Mouse (Mus musculus) G1E (cell line): ENCODE results near the gene Hibch.

Experiments
- CTCF ChIP-seq: IDR thresholded peaks from 2 replicates; pipeline ENCODE4 v1.5.1; 2012; ENCODE audit warnings: low read depth, low read length, inconsistent platforms, mixed read lengths
- GATA1 ChIP-seq: IDR thresholded peaks from 2 replicates; pipeline ENCODE4 v1.6.1; 2012; ENCODE audit warnings: borderline replicate concordance, low read length, inconsistent platforms, mixed read lengths
- GATA2 ChIP-seq: IDR thresholded peaks from 2 replicates; pipeline ENCODE4 v1.6.1; 2012; ENCODE audit warnings: low read depth, low read length, inconsistent platforms, borderline replicate concordance
- TAL1 ChIP-seq: conservative IDR thresholded peaks from 2 replicates; pipeline ENCODE4 v1.6.1; 2012; ENCODE audit warnings: low read depth, low read length, inconsistent platforms, mixed read lengths

- TF ChIP-seq TAL1 (no peak), GATA1 (no peak), GATA2 (no peak), CTCF (no peak)
These were observed at the start of gene Hibch for GRCm38 (mm10) chr1:52844782-52845665.
